Mouse (Mus musculus): ENCODE measurements around the gene Cbr4.

The Cbr4 gene

DNA sequence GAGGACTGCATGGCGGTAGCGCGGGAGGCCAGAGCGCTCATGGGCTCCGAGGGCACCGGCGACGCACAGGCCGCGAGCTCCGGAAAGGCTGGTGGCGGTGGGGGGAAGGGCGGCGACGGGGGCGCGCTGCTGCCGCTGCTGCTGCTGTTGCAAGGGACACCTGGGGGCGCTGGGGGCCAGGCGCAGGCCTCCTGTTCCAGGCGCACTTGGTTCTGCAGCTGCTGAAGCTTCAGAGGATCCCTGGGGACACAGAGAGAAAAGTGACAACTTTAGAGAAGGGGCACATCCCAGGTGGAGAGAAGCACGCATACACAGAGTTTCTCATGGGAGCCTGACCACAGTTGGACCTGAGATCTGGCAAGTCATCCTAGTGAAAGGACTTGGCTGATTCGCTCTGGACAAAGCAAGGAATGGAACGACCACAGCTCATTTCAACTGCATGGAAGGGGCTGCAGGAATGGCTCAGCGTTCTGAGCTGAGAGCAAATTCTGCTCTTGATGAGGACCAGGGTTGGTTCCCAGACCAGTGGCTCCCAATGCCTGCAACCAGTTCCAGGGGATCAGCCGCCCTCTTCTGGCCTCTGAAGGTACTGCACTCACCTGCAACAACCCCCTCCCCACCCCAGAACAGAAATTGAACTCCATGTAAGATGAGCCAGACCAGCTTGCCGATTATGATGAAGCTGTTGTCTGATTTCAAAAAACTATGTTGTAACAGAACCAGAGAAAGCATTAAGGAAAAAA is 62.6 kb downstream of the Cbr4 start:
- DNase-seq (ENCODE audit: low read depth, low spot score) = no peak

DNA sequence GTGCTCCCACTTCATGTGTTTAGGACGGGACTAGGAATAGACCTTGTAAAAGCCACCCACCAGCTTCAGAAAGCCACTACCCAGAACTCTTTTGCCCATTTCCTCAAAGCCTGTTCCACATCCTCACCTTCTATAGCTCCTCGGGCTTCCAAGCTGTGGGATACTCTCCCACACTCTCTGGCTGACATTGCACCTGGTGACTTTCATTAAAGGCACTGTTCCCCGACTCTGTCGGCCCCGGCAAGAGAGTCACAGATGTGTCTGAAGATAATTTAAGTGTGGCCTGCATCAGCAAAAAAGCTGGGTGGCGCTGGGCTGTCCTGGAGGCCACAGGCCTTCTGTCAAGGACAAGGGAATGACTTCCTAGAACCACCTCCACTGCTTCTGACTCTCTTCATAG is 64.7 kb downstream of the Cbr4 start:
- no peak for DNase-seq (ENCODE audit: low read depth, low spot score)

DNA sequence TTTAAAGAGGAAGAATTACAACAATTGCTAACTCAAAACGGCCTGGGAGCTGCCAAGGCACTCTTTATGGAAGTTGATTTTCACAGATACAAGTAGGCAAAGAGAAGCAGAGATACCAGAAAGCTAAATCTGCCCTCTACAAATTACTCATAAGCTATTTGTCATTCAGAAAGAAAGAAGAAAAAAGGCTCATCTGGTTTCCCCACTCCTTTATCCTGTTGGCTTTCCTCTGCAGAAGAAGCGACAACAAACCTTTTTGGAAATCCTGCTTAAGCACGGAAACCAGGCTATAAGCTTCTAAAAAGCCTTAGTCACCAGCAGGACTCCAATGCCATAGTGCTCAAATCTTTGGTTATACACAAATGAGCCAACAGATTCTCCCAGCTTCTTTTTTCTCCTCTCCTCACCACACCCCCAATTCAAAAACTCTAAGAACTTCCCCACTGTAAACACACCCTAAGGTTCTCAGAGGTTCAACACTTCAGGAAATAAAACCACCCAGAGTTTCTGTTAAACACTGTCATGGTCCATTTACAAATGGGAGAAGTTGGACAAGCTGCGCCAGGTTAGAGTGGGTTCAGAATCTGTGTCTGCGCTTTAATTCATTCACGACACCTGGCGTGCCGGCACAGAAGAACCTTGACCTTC is 65.3 kb downstream of the Cbr4 start:
- no peak for DNase-seq (ENCODE audit: low read depth, low spot score)

DNA sequence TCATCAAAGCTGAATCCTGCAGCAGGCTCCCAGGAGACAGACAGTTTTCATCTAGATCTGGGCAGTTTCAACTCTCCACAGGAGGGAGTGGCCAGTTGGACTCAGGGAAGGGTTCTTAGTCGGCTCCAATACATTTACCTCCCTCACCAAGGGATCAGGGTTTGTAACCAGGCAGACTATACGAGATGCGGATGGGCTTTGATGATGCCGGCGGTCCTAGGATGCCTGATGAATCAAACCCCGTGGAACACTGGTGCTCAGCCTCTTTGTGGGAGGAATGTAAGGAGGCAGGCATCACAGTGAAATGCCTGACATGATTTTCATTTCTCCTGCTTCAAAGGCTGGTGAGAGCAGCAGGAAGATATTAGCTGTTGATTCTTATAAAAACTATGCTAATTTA is 67.8 kb downstream of the Cbr4 start:
- DNase-seq (ENCODE audit: low read depth, low spot score) = no peak

DNA sequence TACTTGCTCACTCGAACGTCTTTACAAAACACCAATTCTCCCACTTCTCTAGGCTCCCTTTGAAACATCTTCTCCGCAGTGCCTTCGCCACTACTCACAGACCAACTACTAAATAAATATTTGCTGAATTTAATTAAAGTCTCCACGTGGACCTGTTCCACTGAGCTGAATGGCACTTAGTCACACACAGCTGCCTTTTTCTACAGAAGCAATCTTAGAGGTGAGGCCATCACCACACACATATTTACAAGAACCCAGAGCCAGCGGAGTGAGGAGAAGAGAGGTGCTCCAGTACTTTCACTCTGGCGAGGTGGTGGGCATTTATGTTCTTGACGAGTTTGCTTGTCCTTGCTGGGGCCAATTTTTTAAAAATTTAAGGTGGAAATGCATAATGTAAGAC is 68.7 kb downstream of the Cbr4 start:
- DNase-seq (ENCODE audit: low read depth, low spot score) = no peak
